Mouse (Mus musculus) neutrophil, adult 5-6 weeks (primary cell): ENCODE data around the gene Qser1. TPM values are rescaled to one million over a fixed set of nuclear protein-coding genes. Genes with fewer than 3 reads are reported as not detected.

Experiments used
- ATAC-seq: fragments of 151-379, 151-347 bp; 2 replicates; pipeline ENCODE4 v1.8.0; 2017; ENCODE audit warnings: mild to moderate bottlenecking, moderate TSS enrichment; ENCODE audit not compliant: insufficient number of reproducible peaks, poor library complexity, low FRiP score, severe bottlenecking; ENCODE audit errors: extremely low read depth
- total RNA-seq: library from RNA; stranded (forward); fragments of 200-1000 nt; gene quantifications from 2 replicates; pipeline ENCODE4 v1.2.3, GENCODE M21; 2017

Qser1 gene
- total RNA-seq, 1 experiment from 2014 or later, result 5.6 TPM

DNA sequence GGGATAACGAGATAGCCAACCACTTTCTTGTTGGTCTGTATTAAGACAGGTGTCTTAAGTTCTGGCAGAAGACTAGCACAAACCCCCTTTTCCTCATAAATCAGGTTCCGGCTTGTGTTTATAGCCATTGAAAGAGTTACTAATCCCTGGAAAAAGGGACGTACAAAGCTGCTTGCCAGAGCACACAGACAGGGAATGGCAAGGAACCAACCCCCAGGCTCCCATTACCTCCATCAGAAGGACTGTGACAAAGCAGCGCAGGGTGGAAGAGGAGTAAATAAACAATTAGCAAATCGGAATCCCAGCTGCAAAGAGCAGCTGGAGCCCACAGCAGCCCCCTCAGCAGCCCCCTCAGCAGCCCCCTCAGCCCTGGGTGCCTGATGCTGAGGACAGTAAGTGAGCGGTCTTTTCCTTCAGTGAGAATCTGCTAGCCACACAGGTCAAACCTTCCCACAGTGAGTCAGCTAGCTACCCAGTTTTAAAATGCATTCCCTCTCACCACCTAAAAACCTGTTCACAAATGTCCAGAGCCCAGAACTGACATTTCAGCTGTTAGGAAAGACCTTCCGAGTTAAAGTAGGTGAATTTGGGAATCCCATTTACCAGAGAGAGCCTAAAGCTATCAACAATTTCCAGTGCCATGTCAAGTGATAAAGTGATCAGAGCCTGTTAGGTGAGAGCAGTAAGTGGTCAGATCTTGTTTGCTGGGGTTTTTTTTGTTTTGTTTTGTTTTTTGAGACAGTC is 75.4 kb downstream of the Qser1 start:
- no peak for ATAC-seq

DNA sequence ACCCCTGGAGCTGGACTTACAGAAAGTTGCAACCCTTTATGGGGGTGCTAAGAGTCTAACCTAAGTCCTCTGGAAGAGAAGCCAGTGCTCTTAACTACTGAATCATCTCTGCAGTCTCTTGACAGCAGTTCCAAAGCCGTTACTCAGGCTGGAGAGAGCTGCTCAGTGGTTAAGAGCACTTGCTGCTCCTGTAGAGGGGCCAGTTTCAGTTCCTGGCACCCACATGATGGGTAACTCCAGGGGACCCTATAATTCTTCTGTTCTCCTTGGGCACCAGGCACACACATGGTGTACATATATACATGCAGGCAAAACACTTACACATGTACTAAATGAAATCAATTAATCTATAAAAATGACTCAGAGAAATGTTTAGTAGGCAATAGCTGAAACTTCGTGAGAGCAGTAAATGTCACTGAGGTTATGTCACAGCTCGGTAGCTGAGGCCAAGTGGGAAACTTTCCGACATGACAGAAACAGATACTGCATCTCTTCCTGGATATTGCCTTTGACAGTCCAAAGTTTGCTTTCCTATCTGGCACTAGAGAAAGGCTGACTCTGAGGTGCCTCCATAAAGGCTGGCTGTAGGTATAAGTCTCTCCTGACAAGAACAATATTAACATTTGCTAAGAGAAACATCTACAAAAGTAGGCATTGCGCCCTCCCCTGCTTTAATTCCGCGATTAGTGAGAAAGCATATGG is 76.2 kb downstream of the Qser1 start:
- no peak for ATAC-seq

DNA sequence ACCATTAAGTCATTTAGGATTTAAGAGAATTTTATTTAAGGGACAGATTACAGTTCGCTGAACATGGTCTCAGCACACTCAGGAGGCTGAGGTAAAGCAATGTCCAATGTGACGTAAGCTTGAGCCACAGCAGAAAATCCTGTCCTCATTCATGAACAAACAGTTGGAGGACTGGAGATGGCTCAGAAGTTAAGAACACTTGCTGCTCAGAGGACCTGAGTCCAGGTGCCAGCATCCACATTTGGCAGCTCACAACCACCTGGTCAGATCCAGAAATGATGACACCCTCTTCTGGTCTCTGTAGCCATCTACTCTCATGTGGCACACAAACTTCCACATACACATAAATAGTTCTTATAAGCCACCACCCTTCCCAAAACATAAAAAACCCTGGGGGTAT is 76.9 kb downstream of the Qser1 start:
- no peak for ATAC-seq

DNA sequence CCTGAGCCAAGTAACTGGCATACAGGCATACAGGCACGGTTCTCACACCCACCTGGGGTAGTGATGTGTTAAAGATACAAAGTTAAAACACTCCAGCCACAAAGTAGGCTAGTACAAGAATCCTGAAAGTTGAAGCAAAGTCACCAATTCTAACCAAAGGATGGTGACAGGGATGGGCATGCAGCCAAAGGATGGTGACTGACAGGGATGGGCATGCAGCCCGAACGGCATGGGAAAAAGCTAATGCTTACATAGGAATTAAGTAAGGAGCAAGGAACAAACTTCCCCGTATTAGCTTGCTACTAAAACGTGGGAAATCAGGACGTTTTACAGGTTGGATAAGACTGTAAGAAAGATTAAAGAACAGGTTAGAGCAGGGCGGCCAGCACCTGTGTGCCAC is 80.3 kb downstream of the Qser1 start:
- ATAC-seq, result no peak

DNA sequence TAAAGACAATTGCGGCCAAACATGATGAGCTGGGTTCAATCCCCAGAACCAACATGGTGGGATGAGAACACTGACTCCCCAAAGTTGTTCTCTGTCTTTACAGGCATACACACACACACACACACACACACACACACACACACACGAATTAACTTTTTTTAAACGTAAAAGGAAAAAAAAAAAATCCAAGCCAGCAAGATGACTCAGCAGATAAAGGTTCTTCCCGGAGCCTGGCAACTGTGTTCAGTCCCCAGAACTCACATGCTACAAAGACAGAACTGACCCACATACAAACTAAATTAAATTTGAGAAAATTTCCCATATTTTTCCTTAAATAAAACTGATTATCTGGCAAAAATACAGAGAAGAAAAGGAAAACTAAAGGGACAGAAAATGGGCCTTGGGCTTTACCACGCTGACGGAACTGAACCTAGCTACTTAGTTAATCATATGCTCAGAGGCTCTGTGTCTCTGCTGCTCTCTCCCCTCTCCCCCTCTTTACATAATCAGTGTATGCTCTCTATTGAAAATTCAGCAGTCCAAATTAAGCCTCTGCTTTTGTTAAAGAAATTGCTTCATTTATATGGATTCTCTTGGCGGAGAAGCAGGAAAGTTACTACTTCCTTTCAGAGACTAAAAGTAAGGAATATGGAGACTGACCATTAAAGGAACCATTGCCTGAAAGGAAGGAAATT is 83.9 kb downstream of the Qser1 start:
- no peak for ATAC-seq

DNA sequence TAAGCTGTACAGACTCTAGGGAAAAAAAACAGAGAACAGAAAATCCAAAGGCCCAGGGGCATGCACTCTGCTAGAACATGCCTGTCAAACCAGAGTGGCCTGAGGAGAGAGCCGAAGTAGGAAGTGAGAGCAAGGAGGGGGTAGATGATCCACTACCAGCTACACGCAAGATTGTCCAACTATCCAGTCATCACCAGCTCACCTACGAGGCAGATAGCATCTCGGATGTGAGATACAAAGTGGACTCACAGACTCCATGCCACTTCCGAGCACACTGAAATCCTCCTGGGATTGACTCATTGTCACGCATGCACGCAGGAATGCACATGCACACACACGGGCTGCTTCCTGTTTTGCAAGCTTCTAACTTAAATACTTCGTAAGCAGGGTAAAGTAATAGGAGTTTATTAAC is 84.5 kb downstream of the Qser1 start:
- ATAC-seq, result peak; percentile 33; the same call in 1 of the 2 replicates

DNA sequence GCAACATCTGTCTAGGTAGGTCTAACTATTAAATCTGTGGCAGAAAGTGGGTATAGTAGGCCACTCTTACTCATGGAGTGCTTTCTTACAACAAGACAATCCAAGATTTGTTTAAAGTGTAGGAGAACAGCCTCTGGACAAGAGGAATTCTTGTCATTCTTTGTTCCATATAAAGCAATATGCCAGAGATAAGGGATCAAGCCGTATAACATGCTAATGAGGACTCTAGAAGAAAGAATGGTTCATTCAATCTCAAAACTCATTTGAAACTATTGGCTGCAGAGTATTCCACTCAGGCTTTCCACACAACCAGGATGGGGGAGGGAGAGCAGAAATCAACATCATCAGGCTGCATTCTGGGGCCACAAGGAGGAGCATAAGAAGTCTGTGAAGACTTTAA is 89.2 kb downstream of the Qser1 start:
- no peak for ATAC-seq

DNA sequence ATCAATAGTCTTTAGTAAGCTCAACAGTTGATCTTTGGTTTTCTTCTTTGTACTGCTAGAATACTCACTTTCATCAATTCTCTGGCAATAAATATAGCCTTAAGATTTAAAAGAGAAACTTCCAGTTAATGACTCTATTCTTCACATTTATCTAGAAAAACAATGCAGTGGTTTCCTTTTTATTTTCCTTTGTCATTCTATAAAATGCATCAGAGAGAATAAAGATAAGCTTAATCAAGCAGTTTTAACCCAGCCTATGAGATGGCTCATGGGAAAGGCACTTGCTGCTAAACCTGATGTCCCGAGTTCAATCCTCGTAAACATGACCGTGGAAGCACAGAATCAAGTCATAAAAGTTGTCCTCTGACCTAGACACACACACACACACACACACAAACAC is 94.5 kb downstream of the Qser1 start:
- no peak for ATAC-seq

DNA sequence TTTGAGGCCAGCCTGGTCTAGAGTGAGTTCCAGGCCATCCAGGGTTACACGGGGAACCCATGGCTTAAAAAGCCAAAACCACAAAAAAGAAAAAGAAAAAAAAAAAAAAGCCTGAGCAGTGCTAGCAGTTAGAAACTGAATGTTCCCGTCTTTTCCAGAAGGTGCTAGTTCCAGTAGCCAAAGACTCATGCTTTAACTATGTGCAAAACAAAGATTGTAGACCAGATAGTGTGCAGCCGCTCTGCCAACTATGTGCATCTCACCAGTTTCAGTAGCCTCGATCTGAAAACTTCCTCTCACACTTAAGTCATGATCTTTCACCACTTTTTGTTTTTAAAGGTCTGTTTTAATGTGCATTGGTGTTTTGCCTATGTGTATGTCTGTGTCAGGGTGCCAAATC is 98.7 kb downstream of the Qser1 start:
- no peak for ATAC-seq

DNA sequence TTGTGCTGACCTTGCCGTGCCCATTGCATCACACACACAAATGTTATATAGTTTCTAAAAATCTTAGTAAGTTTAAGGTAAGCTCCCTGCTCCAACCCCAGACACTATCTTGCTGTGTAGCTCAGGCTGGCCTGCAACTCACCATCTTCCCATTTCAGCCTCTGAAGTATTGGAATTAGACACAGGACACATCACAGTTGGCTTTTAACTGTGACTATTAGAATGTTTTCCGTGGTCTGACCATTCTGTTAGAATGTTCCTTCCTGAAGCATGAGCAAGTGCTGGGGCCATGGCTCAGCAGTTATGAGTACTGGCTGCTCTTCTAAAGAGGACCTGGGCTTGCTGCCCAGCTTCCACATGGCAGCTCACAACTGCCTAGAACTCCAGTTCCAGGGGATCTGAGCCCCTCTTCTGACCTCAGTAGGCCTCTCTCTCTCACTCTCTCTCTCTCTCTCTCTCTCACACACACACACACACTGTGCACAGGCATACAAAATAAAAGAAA is 99.3 kb downstream of the Qser1 start:
- no peak for ATAC-seq

DNA sequence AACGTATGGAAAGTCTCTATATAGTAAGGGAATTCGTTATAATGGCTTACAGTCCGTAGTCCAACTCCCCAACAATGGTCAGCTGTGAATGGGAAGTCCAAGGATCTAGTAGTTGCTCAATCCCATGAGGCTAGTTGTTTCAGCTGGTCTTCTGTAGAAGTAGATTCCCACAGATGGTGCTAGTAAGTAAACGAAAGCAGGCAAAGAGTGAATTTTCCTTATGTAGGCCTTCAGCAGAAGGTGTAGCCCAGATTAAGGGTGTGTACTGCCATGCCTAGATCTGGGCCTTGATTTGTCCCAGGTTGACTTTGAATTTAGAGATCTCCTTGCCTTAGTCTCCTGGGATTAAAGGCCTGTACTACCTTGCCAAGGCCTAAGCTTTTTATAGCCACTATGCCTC is 100.3 kb downstream of the Qser1 start, which contains the start of gene Pin1rt1:
Gene Pin1rt1 (minus strand): TSS at position 101 of the 400 bp plus-strand sequence.
- ATAC-seq, result no peak

DNA sequence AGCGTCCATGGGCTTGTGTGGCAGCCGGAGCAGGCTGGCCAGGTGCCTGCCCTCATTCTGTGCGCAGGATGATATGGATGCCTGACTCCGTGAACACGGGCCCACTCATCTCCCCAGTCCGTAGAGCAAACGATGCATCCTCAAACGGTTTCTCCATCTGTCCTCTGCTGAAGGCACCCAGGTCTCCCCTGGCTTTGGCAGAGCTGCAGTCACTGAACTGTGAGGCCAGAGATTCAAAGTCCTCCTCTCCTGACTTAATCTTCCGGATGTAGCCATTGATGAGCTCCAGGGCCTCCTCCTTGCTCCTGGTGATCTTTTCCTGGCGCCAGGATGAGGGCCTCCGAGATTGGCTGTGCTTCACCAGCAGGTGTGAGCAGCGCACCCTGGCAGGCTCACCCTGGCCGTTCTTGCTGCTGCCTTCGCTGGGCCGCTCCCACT is 102.3 kb downstream of the Qser1 start:
- no peak for ATAC-seq

DNA sequence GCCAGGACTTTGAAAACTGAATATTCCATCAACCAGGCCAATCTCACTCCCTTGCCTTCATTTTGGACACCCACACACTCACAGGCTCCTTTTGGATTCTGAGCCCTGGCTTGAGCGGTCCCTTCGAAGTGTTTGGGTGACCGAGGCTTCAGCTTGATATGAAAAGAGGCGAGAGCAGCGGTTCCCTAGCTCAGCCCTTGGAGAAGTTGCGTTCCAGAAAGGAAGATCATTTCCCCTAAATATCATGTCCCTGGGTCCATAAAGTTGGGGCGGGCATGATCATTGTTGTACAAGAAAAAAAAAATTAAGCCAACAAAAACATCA is 104.1 kb downstream of the Qser1 start:
- ATAC-seq, result no peak

DNA sequence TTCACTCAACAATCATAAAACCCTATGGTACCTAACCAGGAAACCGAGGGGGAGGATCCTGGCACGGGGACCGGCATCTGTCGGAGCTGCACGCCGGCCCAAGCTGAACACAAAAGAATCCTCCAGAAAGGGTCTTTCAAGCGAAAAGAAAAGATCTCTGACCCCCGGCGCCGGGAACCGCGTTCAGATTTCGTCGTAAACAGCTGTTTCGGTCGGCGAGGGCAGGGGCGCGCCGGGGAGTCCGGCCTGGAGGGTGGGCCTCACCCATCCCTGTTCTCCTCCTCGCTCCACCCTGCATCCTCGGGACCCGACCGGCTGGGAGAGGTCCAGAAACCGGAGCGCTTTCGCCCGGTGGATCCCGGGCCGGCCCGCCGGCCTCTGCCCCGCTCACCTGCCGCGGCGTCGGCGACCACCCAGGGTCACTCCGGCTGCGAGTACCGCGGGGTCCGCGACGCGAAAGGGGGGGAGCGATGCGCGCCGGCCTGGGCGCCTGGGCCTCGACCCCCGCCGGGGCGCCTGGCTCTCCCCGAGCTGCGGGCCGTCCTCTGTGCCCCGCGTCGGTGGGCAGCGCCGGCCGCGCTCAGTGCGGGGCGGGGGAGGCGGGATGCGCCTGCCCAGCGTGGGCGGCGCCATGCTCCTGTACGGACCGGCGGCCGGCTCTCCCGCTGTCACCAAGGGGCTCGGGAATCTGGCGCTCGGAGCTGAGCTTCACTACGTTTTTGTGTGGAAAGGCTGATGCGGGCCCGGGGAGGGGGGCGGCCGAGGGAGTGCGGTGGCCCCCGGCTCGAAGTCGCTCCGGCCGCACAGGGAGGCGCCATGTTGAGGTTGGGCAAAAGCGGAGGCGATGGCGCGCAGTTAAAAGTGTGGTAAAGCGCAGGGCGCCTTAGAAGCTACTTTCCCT is 104.7 kb downstream of the Qser1 start, which contains the start of gene Tcp11l1:
Gene Tcp11l1 (minus strand): TSS at position 585 of the 901 bp plus-strand sequence.
- no peak for ATAC-seq

DNA sequence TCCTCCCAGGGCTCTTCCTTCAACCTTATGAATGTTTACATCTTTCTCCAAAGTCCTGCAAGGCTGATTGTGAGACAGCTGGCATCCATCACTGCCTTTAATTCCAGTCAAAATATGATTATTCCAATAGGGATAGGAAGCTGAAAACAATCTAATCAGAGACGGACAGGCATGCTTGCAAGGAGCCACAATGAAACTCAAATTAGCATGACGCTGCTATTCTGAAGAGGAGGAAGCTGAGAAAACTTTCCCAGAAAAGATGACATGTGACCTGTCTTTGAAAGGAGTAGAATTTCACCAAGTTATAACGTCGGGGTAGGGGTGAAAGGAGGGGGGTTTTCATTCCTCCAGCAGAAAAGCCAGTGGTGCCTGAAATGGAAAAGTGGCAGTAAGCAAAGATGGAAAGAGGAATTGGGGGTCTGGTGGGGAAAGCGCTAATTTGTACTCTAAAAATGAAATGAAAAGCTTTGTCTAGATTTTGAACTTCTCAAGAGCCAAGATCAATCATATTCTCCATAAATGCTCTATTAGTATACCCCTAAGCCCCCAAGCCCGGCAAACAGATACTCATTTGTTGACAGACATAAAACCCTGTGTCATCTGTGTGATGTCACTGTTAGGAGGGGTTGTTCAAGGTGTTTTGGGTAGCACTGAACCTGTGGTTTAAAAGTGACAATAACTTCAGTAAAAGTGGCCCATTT is 105.7 kb downstream of the Qser1 start:
- no peak for ATAC-seq

DNA sequence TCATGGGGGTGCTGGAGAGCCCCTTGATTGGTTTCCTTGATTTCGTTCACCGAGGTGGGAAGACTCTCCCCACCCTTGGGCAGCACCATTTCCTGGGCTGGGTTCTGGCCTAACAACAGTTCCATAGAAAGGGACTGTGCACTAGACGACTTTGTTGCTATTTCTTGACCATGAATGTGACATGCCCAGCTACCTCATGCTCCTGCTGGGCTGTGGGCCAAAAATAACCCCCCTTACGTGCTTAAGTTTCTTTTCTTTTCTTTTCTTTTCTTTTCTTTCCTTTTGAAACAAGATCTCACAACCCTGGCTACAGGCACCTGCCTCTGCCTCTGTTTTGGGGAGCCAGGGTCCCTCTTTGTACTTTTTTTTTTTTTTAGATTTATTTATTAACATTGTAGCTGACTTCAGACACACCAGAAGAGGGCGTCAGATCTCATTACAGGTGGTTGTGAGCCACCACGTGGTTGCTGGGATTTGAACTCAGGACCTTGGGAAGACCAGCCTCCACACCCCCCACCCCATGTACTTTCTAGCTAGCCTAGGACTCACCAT is 106.7 kb downstream of the Qser1 start:
- ATAC-seq, result no peak
